Mouse (Mus musculus) frontal cortex, postnatal 14 days (tissue): Measurements from ENCODE around the gene Dync1li1.

Experiments
- DNase-seq, 2 experiments: peaks; one replicate each; pipeline ENCODE4 v3.0.0; 2022; ENCODE audit warnings: low spot score in 2 of 2

Gene Dync1li1

DNA sequence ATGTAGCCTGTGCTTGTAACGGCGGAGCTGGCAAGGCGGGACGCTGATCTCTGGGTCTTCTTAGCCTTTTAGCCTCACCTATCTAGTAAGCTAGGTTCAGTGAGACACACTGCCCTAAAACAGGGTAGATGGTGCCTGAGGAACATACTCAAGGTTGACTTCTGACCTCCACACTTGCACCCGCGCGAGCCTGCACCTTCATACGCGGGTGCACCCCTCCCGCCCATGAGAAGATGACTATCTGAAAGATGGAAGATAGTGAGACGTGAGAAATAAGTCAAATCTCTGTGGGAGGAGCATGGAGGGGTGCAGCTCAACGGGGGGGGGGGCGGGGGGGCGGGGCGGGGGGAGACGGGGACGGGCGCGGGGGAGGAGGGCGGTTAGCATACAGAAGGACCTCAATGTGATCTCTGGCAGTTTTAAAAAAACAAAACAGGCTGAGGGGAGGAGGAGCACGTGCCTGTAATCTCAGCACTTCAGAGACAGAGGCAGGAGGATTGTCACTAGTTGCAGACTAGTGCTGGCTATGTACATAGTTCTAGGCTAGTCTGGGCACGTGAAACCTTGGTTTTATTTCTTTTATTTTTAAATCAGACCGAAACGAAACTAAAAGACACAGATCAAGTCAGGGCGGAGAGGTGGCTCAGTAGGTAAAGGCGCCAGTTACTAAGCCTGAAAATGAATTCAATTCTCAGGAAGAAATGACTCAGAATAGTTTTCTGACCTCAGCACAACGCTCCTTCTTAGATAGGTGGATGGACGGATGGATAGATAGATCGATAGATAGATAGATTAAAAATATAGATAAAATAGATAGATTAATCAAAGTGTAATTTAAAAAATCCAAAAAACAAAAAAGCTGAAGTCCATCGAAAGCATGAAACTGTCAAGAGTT is 41.6 kb downstream of the Dync1li1 start:
- DNase-seq, result no peak

DNA sequence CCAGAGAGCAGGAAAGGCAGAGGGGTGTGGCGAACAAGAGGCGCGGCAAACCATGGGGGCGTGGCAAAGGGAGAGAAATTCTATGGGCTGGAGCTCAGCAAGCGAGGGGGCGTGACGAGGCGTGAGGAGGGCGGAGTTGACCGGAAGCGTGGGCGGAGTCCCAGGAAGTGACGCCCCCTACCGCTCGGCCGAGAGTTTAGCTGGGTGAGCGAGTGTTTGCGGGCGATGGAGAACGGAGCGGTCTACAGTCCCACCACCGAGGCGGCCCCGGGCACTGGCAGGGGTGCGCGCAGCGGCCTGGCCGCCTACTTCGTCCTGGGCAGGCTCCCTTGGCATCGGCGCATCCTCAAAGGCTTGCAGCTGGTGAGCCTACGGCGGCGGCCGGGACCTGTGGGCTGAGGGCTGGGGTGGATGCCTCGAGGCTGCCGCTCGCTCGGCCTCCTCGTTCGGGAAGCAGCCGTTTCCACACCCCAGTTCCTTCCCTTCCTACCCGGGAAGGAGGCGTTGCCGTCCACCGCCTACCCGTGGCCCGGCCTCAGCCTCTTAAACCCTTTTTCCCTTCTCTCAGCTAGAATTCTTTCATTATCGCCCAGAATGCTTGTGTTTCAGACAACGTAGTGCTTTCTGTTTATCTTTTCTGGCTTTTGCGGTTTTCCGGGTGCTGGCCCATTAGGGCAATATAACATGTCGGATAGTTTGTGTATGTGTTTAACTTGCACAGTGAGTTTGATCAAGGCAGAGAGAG is 42.6 kb downstream of the Dync1li1 start, which contains the start of gene Cmtm6:
Cmtm6 (plus strand) TSS at position 106 of the 745 bp plus-strand sequence.
- DNase-seq, result peak; percentile 92

DNA sequence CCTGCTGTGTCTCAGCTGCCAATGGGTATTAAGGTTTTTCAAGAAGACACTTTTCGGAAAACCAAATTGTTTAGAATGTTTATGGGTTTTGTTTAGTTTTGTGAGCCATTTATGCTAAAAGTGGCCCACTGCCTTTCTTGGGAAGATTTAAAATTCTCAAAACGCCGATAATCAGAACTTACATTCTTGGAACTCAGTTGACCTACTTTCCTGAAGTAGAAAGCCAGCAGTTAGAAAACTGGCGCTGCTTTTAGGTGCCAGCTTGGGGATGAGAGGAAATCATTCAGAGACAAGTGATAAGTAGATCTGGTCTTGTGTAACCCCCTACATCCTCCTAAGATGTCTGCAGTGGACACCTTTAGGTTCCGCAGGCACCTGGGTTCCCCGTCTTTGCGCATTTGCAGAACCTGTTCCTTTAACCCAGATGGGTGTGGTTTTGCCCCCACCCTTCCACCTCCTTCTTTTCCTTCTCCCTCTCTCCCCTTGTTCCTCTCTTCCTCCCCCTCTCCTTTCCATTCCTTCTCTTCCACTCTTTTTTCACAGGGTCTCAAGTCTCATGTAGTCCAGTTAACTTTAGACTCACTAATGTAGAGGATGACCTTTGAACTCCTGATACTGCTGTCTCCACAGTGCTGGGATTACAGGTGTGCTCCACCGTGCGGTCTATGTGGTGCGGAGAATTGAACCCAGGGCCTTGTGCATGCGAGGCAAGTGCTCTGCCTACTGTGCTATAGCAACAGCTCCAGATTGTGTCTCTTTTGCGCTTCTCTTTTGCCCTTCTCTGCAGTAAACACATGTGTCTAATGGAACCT is 43.5 kb downstream of the Dync1li1 start:
- DNase-seq, result no peak

GRCm38 (mm10) chr9:114733238-114733637 is 44.6 kb downstream of the Dync1li1 start:
- DNase-seq, result no peak

GRCm38 (mm10) chr9:114736442-114736841 is 47.9 kb downstream of the Dync1li1 start:
- DNase-seq, result no peak

DNA sequence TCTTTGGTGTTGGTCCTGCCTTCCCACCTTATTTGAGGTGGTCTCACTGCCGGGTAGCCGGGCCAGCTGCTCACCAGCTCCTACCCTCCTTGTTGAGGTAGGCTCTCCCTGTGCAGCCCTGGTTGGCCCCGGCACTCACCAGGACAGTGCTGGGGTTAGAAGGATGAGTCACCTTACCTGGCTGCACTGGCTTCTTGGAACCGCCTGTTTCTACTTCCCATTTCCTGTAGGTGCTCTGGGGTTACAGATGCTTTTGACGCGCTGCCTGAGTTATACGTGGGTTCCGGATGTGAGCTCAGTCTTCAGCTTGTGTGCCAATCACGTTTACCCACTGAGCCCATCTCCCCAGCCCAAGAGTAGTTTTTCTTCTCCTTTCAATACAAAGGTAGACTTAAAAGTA is 51.7 kb downstream of the Dync1li1 start:
- DNase-seq, result no peak

GRCm38 (mm10) chr9:114742731-114743130 is 54.1 kb downstream of the Dync1li1 start:
- no peak for DNase-seq

- no peak for DNase-seq
These were observed 56.6 kb downstream of the Dync1li1 start for GRCm38 (mm10) chr9:114745163-114745562.

GRCm38 (mm10) chr9:114745654-114746053 is 57.1 kb downstream of the Dync1li1 start:
- DNase-seq, result no peak

DNA sequence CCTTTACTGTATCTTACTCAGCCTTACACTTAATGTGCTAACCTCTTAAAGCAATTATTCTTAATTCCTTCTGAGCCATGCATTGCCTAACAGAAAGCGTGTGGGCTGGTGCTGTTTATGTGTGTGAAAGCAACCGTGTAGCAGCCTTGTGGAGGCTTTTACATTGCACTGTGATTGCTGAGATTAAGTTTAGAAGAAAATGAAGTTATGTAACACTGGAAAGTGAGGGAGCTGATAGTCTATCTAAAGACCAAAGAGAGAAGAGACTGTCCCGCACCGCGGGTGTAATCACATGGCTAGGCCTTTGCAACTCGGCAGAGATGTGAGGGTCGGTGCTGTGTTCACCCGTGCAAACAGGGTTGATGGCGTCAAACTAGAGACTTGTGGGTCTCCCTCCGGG is 58.4 kb downstream of the Dync1li1 start:
- DNase-seq, result no peak

DNA sequence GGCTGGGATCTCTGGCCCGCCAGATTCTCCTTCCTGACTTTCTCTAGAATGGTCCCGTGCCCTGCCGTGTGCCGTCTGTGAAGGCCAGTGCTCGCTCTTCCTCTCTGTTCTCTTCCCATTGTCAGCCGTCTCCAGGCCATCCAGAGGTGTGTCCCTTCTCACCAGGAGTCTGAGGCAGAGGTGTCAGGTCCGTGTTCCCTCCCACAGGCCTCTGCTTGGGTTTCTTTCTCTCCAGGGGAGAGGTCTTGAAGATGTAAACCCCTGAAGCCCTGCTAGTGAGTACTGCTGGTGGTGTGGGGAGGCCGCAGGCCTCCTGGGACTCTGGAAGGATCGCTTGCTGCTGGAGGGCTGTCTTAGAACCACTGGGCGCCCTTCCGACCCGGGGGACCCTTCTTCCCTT is 58.9 kb downstream of the Dync1li1 start:
- no peak for DNase-seq

GRCm38 (mm10) chr9:114751582-114751981 is 63.0 kb downstream of the Dync1li1 start:
- no peak for DNase-seq

DNA sequence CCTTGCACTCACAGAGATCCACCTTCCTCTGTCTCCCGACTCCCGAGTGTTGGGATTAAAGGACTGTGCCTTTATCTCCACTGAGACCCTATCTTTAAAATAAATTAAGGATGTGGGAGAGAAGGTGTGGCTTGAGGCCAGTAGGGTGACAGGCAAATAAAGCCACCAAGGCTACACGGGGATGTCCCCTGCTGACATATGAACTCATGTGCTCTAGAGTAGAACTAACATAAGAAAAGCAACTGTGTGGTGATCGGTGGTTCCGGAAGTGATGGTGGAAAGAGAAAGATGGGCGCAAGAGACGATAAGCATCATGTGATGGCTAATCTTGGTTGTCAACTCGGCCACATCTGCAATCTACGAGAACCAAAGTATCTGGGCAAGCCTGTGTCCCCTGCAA is 63.7 kb downstream of the Dync1li1 start:
- no peak for DNase-seq

- peak; percentile 85 to 87 for DNase-seq
These were observed 64.4 kb downstream of the Dync1li1 start for GRCm38 (mm10) chr9:114752863-114753484.

GRCm38 (mm10) chr9:114758272-114758671 is 69.7 kb downstream of the Dync1li1 start:
- no peak for DNase-seq

DNA sequence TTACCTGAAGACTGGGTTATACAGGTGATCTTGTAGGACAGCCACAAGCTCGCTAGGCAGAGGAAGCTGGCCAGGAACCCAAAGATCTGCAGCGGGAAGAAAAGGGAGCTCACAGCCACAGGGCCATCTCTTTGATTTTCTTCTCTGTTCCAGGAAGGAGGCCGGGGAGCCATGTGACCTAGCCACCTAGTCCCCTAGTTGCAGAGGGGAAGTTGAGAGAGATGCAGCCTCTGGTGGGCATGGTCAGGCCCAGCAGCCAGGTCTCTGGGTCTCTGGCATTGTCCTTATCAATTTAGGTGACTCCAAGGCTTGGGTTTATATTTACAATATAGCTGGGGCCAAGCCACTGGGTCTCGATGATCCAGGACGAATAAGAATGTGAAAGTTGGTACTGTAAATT is 70.2 kb downstream of the Dync1li1 start:
- DNase-seq, result no peak

DNA sequence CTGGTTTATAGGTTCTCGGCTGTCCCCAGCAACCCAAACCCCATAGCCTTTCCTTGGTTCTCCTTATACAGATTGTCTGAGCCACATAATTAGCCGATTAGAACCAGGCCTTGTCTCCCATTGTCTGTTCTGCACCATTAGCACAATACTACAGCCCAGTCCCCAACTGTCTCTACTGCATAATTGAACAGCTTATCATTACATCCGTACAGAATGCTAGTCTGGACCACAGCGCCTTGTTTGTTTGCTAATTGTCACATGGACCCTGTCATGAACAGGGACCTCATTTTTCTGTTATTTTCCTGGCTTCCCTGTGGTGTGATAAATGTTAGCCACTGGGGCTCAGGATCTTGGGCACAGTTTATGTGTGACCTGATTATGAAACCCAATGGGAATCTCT is 71.3 kb downstream of the Dync1li1 start:
- no peak for DNase-seq

DNA sequence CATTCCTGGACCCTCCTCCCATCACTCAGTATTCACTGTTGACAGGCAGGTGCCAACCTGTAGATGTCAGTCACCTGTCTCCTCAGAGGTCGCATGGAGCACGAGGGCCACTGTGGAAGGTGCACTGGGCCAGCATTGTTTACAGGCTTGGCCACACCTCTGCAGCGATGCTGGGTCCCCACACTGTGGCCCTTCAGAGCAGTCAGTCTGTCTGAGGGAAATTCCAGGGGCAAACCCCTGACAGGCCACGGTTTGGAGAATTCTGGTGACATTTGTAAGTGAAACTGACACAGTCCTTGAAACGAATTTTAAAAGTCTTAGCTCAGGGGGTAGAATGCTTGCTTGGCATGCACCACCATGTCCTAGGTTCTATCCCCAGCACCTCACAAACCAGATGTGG is 71.8 kb downstream of the Dync1li1 start:
- DNase-seq, result no peak

DNA sequence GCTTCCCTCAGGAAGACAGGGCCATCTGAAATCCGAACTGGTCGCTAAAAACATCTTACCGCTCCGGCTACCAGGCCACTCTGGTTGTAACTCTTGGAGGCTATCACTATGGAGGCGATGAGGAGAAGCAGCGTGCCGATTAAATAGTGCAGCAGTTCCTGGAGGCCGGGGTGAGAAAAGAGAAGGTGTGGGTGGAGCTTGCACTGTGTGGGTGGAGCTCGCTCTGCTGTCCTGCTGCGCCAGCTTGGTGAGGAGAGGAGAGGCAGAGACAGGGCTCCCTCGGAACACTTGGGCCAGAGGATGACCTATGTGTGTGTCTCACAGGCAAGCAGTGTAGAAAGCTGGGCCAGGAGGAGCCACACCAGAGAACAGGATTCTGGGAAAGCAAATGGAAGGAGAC is 73.3 kb downstream of the Dync1li1 start:
- no peak for DNase-seq

GRCm38 (mm10) chr9:114763341-114763740 is 74.8 kb downstream of the Dync1li1 start:
- no peak for DNase-seq

- peak; percentile 53 to 69 for DNase-seq
These were observed 78.4 kb downstream of the Dync1li1 start for GRCm38 (mm10) chr9:114767030-114767429.

DNA sequence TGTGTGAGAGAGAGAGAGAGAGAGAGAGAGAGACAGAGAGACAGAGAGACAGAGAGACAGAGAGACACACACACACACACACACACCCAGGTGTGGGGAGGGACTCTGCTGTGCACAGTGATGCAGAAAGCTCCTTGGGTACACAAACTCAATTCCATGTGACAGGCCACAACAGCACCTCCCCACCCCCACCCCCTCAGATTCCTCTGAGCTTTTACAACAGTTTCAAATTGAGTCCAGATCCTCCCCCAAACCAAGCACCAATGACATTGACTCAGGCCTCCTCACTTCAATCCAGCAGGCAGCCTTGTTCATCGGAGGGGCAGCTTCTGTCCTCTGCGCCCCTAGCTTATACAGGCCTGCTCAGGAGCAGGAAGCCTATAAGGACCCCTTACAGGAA is 78.9 kb downstream of the Dync1li1 start:
- DNase-seq, result no peak
